8 mouse cellular contexts compared by ENCODE assay signal in the genomic region with DNA sequence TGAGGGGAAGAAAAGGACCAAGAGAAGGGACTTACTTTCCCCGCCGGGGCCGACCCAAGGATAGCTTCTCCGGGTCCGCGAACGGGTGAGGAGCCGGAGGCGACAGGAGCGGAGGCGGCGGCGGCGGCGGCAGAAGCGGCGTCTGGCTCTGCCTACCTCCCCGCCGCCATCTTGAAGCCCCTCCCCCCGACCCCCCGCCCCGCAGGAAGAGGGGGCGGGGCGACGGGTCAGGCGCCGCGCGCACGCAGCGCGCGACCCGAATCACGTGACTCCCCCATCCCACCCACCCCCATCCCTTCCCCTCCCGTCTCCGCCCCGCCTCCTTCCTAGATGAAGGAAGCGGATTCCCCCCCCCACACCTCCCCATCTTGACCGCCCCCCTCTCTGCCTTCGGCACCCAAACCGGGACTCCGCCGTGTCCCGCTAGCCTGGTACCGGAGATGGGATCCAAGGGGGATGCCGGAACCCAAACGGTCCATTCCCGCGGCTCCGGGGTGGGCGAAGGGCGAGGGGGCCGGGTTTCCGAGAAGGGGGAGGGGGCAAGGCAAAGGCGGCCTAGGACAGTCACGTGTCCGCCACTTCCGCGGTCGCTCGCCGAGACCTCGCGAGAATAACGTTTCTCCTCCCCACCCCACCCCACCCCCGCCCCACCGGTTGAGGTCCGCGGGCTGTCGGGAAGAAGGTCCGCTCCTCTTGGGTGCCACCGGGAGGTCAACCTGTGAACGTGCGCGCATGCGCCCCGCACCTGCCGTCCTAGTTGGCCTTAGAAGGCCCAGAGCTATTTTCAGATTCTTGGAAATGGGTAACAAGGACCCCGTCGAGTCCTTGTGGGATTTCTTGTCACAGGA. TPM values are rescaled to one million over a fixed set of nuclear protein-coding genes. Genes with fewer than 3 reads are reported as not detected.
A peak's percentile ranks its signal among the peaks of the same experiment; 100 is the strongest.
DNase-seq lines count a peak whose midpoint lies in the region; ATAC-seq lines count a peak whose summit lies in the region.

A gene (minus strand): TSS at position 590 of the 848 bp plus-strand sequence.

- peak; percentile 91 for ATAC-seq in common myeloid progenitor, adult 5-6 weeks (replicated peaks; ENCODE audit: low read depth, poor library complexity, severe bottlenecking)
- peak; percentile 94 for ATAC-seq in megakaryocyte progenitor cell, adult 5-6 weeks (replicated peaks; ENCODE audit: poor library complexity)

- DNase-seq in ZHBTc4 (ENCODE audit: low read depth, low spot score): peak; percentile 99
- DNase-seq in gastrocnemius, adult 8-10 months (ENCODE audit: low spot score in 2 of 2): peak; percentile 90 to 96
- peak; percentile 81 for DNase-seq in hindlimb bud, embryonic 11.5 days (ENCODE audit: extremely low spot score, low read depth, low spot score)
- DNase-seq in left cerebral cortex, adult 9 months (ENCODE audit: low spot score in 2 of 2): peak; percentile 89 to 93
- DNase-seq in right cerebral cortex, postnatal 14 days: peak; percentile 93
- peak; percentile 84 to 93 for DNase-seq in urinary bladder, postnatal 36 days (ENCODE audit: low spot score in 2 of 2)

RNA-seq across cellular contexts. Expression of the gene that starts here (rescaled TPM):
- total RNA-seq in common myeloid progenitor, adult 5-6 weeks (2017): 195 and 219 TPM in 2 replicates
- 10 to 100 TPM; 41.8 to 53.6 (median 48.2) TPM for total RNA-seq in gastrocnemius, adult 8-10 months (2022)
- 94.8 and 95.7 TPM in 2 replicates for total RNA-seq in megakaryocyte progenitor cell, adult 5-6 weeks (2015)
- 162 and 219 TPM in 2 replicates for total RNA-seq in megakaryocyte progenitor cell, adult 5-6 weeks (2017)

Comparison
In these comparisons a context has a peak if more than half of its experiments do, and no peak if none do; other contexts are left out.
1. Peak in every context shown above with its lines: DNase-seq and ATAC-seq.